Mouse (Mus musculus) stomach, postnatal 0 days (tissue): ENCODE results near the gene Pkdcc. TPM values are rescaled to one million over a fixed set of nuclear protein-coding genes. Genes with fewer than 3 reads are reported as not detected.
A peak's percentile ranks its signal among the peaks of the same experiment; 100 is the strongest.

Experiments used
- ATAC-seq: fragments of 200-750 bp; cut with Nextera tagmentation; 2 replicates; pipeline ENCODE4 v1.8.0; 2017; ENCODE audit not compliant: low FRiP score, low TSS enrichment
- DNase-seq: peaks from one replicate; pipeline ENCODE4 v3.0.0-alpha.2; 2016; ENCODE audit warnings: low spot score
- H3K27ac ChIP-seq: fragments of 300-500 bp; sonication (generic); replicated peaks from 2 replicates; pipeline ENCODE4 v1.5.1; 2014; ENCODE audit warnings: mild to moderate bottlenecking, control low read depth
- H3K27me3 ChIP-seq: fragments of 300-500 bp; sonication (generic); 2 replicates; pipeline ENCODE4 v1.6.1; 2014; ENCODE audit warnings: low read length; ENCODE audit not compliant: control insufficient read depth, insufficient read depth
- H3K36me3 ChIP-seq: fragments of 300-500 bp; sonication (generic); 2 replicates; pipeline ENCODE4 v1.6.1; 2014; ENCODE audit warnings: low read length, mixed read lengths; ENCODE audit not compliant: control insufficient read depth, insufficient read depth
- H3K4me1 ChIP-seq: fragments of 300-500 bp; sonication (generic); replicated peaks from 2 replicates; pipeline ENCODE4 v1.6.1; 2014; ENCODE audit warnings: antibody characterized with exemption; ENCODE audit not compliant: control insufficient read depth, insufficient read depth
- H3K4me2 ChIP-seq: fragments of 300-500 bp; sonication (generic); replicated peaks from 2 replicates; pipeline ENCODE4 v1.6.1; 2014; ENCODE audit warnings: low read depth, mild to moderate bottlenecking, control low read depth, moderate library complexity
- H3K4me3 ChIP-seq: fragments of 300-500 bp; sonication (generic); 2 replicates; pipeline ENCODE4 v1.5.1; 2014; ENCODE audit warnings: low read depth, low read length, control low read depth
- H3K9ac ChIP-seq: fragments of 300-500 bp; sonication (generic); 2 replicates; pipeline ENCODE4 v1.6.1; 2014; ENCODE audit warnings: mild to moderate bottlenecking, low read length, control low read depth, mixed read lengths
- H3K9me3 ChIP-seq: fragments of 300-500 bp; sonication (generic); 2 replicates; pipeline ENCODE4 v1.6.1; 2016; ENCODE audit warnings: low read length; ENCODE audit not compliant: control insufficient read depth
- CTCF ChIP-seq: IDR thresholded peaks from 2 replicates; pipeline ENCODE4 v1.5.1; 2016; ENCODE audit warnings: antibody characterized with exemption, low read depth, mild to moderate bottlenecking, moderate library complexity
- EP300 ChIP-seq: optimal IDR thresholded peaks from 2 replicates; pipeline ENCODE3; 2016; ENCODE audit warnings: antibody characterized with exemption
- WGBS: fragments of 180-500 bp; shearing (Covaris S2); extraction: QIAGEN DNeasy Blood & Tissue Kit; methylation state at CpG from one replicate; pipeline ENCODE4 v1.1.7; 2014; 5-methylcytosine and 5-hydroxymethylcytosine counted together
- polyA plus RNA-seq: library from polyadenylated mRNA; unstranded; fragments of >200 nt; fragmentation: Nextera tagmentation; extraction: Ambion mirVana; gene quantifications from 2 replicates; pipeline ENCODE4 v1.2.1, GENCODE M21; 2015

Pkdcc gene
- polyA plus RNA-seq, 1 experiment from 2014 or later: 10.3 TPM

DNA sequence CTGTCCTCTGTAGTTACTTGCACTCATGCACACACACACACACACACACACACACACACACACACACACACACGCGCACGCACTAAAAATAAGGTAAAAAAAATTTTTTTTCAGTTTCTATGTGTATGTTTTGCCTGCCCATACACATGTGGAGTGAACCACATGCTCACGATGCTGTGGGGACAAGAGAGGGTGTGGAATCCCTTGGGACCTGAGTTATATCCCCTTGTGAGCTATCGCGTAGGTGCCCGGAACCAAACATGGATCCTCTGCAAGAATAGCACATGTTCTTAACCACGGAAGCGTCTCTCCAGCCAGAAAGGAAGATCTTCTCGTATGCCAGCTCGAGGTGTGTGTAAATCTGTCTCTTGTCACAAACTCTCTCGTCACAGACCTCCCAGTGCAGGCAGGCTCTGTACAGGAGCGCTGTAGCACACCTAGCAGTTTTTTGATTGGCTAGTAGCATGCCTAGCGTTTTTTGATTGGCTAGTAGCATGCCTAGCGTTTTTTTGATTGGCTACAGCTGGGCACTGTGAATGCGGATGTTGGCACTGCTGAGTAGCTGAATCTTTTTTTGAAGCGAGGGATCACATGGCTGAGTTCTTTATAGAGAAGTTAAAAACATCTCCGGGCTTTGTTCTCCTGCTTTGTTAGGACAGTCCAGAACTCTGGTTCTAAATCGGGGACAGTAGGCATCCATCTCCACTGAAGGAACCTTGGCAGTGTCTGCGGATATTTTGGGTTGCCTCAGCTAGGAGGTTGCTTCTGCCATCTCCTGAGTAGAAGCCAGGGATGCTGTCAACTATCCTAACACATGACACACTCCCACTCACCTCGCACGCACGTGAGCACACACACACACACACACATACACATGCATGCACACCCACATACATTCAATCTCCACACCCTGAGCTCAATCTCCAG lies 52.4 kb downstream of the Pkdcc start:
- H3K27me3 ChIP-seq: no peaks in the 10 kb centered on the region

GRCm38 (mm10) chr17:83271509-83271908 lies 56.4 kb downstream of the Pkdcc start:
- no peaks in the 10 kb centered on the region for H3K36me3 ChIP-seq
- peak; percentile 88 for DNase-seq
- 3% methylated on average over 3 of the region's 3 CpGs for WGBS
- TF ChIP-seq CTCF: peak; percentile 97
- TF ChIP-seq EP300: no peak
- no peaks in the 10 kb centered on the region for H3K4me1 ChIP-seq
- no peak overlapping the region for H3K4me2 ChIP-seq
- H3K4me3 ChIP-seq: no peak overlapping the region
- H3K27me3 ChIP-seq: no peaks in the 10 kb centered on the region
- no peaks in the 10 kb centered on the region for H3K9me3 ChIP-seq
- no peak for ATAC-seq
- H3K27ac ChIP-seq: no peak overlapping the region
- no peak overlapping the region for H3K9ac ChIP-seq

More for the DNA sequence above, 52.4 kb downstream of the Pkdcc start:
- H3K27ac ChIP-seq: no peak overlapping the region
- DNase-seq (peak; percentile 76), ATAC-seq (peak; percentile 95)
- 33% methylated on average over 23 of the region's 23 CpGs for WGBS
- no peak overlapping the region for H3K9ac ChIP-seq
- H3K9me3 ChIP-seq: no peaks in the 10 kb centered on the region
- no peaks in the 10 kb centered on the region for H3K36me3 ChIP-seq
- H3K4me2 ChIP-seq: peak overlapping the region; percentile 45
- H3K4me1 ChIP-seq: no peaks in the 10 kb centered on the region
- peak overlapping the region; percentile 6; the same call in 1 of the 2 replicates for H3K4me3 ChIP-seq
- TF ChIP-seq EP300 (peak; percentile 59), CTCF (no peak)

DNA sequence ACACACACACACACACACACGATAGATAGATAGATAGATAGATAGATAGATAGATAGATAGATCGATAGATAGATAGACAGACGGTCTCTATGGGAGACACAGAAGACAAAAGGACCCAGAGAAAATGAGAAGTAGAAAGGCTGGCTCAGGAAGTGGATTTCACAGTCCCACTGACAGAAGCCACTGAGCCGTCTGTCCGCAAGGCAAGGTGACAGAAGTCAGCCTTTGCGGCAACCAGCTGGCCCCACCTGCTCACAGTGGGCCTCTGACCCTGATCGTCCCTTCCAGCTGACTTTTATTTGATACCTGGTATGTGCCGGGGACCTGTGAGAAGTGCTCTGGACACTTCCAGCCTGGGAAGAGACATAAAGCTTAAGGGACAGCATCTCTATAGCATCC lies 57.5 kb downstream of the Pkdcc start:
- no peak for DNase-seq
- ATAC-seq: no peak
- TF ChIP-seq CTCF: no peak
- TF ChIP-seq EP300: no peak
- H3K4me3 ChIP-seq: no peak overlapping the region
- 0 out of 2 replicates have a peak, but pooled peaks cover 3% of the 10 kb centered on the region for H3K4me1 ChIP-seq
- no peak overlapping the region for H3K27ac ChIP-seq
- H3K9ac ChIP-seq: no peak overlapping the region
- H3K4me2 ChIP-seq: no peak overlapping the region
- WGBS: 64% methylated on average over 8 of the region's 8 CpGs
- H3K9me3 ChIP-seq: no peaks in the 10 kb centered on the region
- H3K36me3 ChIP-seq: no peaks in the 10 kb centered on the region
- no peaks in the 10 kb centered on the region for H3K27me3 ChIP-seq

DNA sequence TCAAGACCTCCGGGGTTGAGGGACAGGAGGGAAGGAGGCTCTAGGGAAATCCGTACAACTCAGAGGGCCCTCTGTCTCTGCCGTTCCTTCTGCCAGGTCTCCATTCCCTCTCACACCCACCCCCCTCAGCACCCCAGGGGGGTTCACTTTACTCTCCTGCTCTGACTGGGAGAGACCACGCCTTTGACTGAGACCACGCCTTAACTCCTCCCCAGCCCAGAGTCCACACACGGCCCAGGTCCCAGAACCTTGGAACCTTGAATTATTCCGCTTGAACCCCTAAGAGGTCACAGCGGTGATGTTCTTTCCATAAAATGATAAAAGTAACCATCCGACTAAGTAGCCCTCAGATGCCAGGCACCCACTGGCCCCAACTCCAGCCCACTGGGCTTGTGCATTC lies 58.5 kb downstream of the Pkdcc start:
- ATAC-seq: no peak

GRCm38 (mm10) chr17:83274101-83274500 lies 59.0 kb downstream of the Pkdcc start:
- H3K4me2 ChIP-seq: no peak overlapping the region
- 0 out of 2 replicates have a peak overlapping the region, but pooled peaks have one; percentile 35 for H3K27ac ChIP-seq
- no peak overlapping the region for H3K4me3 ChIP-seq
- no peaks in the 10 kb centered on the region for H3K9me3 ChIP-seq
- H3K9ac ChIP-seq: no peak overlapping the region
- no peaks in the 10 kb centered on the region for H3K36me3 ChIP-seq
- WGBS: 34% methylated on average over 4 of the region's 4 CpGs
- ATAC-seq: no peak
- TF ChIP-seq EP300: no peak
- H3K4me1 ChIP-seq: 0 out of 2 replicates have a peak, but pooled peaks cover 3% of the 10 kb centered on the region
- no peak for DNase-seq
- H3K27me3 ChIP-seq: no peaks in the 10 kb centered on the region

More for the DNA sequence above, 58.5 kb downstream of the Pkdcc start:
- no peaks in the 10 kb centered on the region for H3K27me3 ChIP-seq
- no peaks in the 10 kb centered on the region for H3K9me3 ChIP-seq
- no peak overlapping the region for H3K9ac ChIP-seq
- DNase-seq: peak; percentile 41
- no peaks in the 10 kb centered on the region for H3K36me3 ChIP-seq
- TF ChIP-seq CTCF: no peak
- no peak for TF ChIP-seq EP300
- H3K4me1 ChIP-seq: 0 out of 2 replicates have a peak, but pooled peaks cover 3% of the 10 kb centered on the region
- H3K4me3 ChIP-seq: no peak overlapping the region
- H3K27ac ChIP-seq: no peak overlapping the region
- no peak overlapping the region for H3K4me2 ChIP-seq
- WGBS: 25% methylated on average over 9 of the region's 9 CpGs

Other genes with a start within 250 kb of the Pkdcc start
- gene Eml4, start 135.6 kb downstream of the Pkdcc start, polyA plus RNA-seq: 10.9 and 11.5 TPM in 2 replicates